Mouse (Mus musculus) brain, embryonic 14.5 days (tissue): ENCODE data around the gene Mrpl40.

Source experiments
- CTCF ChIP-seq: fragments of 200-500 bp; IDR thresholded peaks from 2 replicates; pipeline ENCODE4 v1.5.1; 2012; ENCODE audit warnings: inconsistent platforms, mild to moderate bottlenecking, moderate library complexity, borderline replicate concordance; ENCODE audit not compliant: insufficient read depth, insufficient read length; ENCODE audit errors: extremely low read depth
- POLR2A ChIP-seq: fragments of 200-500 bp; IDR thresholded peaks from 2 replicates; pipeline ENCODE4 v1.6.1; 2012; ENCODE audit warnings: mild to moderate bottlenecking, inconsistent platforms, borderline replicate concordance; ENCODE audit not compliant: poor library complexity, insufficient read depth, insufficient read length, severe bottlenecking; ENCODE audit errors: extremely low read depth

- TF ChIP-seq POLR2A: no peak
- TF ChIP-seq CTCF: no peak
Measured at GRCm38 (mm10) chr16:18905648-18906047, 29.0 kb upstream of the Mrpl40 start.
